Mouse (Mus musculus) spleen, postnatal 4 days (tissue): ENCODE measurements at regions not wholly inside any gene's neighbourhood (a gene's known extent, or its start where the extent isn't known, plus 50 kb on each side); places are given as distances from the start of the nearest gene placed in this dataset.

Experiments used
- DNase-seq, 2 experiments: peaks; one replicate each; pipeline ENCODE4 v3.0.0; 2022; ENCODE audit warnings: low spot score in 2 of 2

DNA sequence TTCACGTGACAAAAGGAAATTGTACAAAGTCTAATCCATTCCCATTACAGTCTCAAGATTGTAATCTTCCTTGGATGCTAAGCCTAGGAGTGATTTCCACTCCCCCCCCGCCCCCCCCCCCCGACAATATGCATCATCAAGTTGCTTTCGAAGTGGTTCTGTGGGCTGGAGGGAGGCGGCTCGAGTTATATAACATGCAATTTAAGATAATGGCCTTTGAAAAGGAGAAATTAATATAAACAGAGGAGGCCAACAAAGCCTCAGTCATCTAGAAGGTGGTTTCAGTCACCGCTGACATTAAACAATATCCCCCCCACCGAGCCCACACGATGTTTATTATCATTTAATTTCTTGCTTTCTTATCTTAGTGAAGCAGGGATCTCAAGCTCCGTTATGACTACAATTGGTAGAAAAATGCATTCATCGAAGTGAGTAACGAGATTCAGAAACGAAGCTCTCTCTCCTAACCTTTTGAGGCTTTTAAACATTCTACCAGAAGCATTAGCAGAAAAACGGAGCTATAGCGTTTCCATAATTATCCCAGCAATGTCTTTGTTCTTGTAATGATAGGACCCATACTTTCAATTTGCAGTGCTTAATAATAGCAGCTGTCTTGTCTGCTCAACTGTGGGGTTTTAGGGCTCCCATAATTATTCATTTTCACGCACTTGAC lies 339.1 kb downstream of the Btg1 start:
- no peak for DNase-seq

DNA sequence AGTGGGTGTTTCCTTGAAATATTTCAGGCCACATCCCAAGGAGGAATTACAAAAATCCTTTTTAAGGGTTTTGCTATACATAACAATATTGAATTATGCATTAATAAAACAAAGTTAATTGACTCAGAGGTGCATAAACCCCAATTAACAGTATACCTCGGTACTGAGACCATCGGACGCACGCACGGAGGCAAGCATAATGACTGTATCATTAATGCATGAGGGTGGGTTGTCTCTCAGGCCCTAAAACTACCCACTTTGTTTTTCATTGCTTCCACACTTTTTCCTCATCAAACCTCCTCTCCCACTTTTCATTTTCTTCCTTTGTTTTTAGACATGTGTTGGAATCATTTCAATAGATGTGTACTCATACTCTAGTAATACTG lies 339.6 kb downstream of the Btg1 start:
- no peak for DNase-seq

GRCm38 (mm10) chr10:96957019-96957418 lies 340.2 kb downstream of the Btg1 start:
- DNase-seq: no peak

DNA sequence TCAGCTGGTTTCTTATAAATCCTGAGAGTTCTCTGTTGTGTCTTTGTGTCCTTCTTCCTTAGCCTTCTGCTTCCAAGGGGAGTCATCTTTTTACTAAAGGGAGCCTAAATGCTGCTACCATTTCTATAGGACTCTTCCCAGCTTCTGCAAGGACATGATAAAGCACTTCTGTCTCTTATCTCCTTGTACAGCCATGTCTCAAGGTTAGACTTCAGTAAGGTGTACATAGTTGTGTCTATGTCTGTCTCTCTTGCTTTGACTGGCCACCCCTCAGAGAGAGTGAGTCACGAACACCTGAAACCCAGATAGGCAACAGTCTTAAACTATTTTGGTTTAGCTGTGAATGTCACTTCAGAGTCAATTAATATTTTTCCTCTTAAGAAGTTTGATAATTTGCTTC lies 353.0 kb downstream of the Btg1 start:
- no peak for DNase-seq

- no peak for DNase-seq
These were observed 353.9 kb downstream of the Btg1 start for GRCm38 (mm10) chr10:96970737-96971136.

- no peak for DNase-seq
These were observed 355.0 kb downstream of the Btg1 start for GRCm38 (mm10) chr10:96971810-96972209.

GRCm38 (mm10) chr10:96974326-96974977 lies 357.6 kb downstream of the Btg1 start:
- DNase-seq: no peak

DNA sequence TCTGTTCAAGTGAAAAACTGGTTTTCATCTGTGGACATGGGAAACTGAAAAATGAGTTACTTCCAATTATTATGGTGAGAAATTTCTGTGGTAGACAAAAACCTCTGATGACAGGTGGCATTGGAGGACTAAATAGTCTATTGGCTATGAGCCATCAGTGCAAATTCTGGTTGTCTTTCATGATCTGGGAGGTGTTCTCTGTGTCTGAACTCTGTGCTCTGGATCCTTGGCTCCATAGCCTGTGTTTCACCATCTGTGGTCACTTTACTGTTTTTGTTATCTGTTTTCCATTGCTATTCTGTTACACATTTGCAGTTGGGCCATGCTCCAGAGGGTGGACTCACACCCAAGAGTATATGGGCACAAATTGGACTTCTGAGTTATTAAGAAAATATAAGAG lies 359.9 kb downstream of the Btg1 start:
- DNase-seq: no peak

GRCm38 (mm10) chr10:96980494-96980831 lies 363.7 kb downstream of the Btg1 start:
- DNase-seq: no peak

GRCm38 (mm10) chr10:96980832-96981515 lies 364.2 kb downstream of the Btg1 start:
- DNase-seq: no peak

DNA sequence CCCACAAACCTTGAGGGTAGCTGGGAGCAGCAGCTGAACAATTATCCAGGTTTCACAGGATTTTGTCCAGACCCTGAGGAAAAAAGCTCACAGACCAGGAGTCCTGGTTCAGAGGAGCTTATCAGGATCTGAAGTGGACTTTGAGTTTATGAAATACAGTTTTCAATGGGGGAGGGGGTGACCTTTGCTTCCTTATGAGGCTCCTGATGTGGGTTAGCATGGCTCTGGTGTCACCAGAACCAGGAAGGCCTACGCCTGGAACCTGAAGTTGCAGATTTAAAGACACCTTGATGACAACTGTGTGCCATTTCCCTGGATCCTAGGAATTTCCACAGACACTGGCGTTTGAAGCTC lies 364.7 kb downstream of the Btg1 start:
- no peak for DNase-seq

DNA sequence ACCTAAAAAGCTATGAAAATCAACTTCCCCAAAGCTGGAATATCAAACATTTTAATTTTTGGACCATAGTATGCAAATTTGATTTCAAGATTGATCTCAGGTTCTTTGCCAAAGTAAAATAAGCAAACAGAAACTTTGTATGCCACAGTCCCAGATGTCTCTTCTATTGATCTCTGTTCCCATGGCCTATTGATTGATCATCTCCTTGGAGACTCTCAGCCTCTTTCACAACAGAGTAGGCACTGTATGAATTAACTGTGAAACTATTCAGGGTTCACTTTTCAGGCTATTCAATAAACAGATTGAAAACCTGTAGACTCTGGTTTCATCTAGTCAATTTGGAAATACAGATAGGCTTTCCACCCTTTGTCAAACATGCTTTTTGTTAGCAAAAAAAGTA lies 384.1 kb downstream of the Btg1 start:
- no peak for DNase-seq

GRCm38 (mm10) chr10:97008873-97009272 lies 392.1 kb downstream of the Btg1 start:
- no peak for DNase-seq

GRCm38 (mm10) chr10:97009859-97010258 lies 393.1 kb downstream of the Btg1 start:
- no peak for DNase-seq

- no peak for DNase-seq
These were observed 401.8 kb downstream of the Btg1 start for GRCm38 (mm10) chr10:97018641-97019040.

- DNase-seq: no peak
These were observed 412.0 kb downstream of the Btg1 start for GRCm38 (mm10) chr10:97028776-97029175.

DNA sequence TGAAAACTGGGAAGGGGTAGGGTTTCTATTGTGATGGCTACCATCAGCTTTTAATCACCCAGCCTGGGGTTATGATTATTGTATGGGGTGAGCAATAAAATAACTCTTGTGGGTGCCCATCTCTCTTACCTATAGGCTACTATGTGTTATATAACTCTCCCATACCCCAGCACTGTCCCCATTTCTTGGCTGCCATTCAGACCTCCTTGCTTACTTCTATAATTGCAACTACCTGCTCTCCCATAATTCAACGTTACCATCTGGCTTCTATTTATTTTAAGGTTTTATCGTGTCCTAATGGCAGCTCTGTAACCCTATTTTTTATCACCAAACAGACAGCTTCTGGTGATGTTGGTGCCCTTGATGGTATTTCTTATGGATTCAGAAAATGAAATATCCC lies 414.2 kb downstream of the Btg1 start:
- DNase-seq: no peak

GRCm38 (mm10) chr10:97035371-97035786 lies 418.6 kb downstream of the Btg1 start:
- DNase-seq: no peak

DNA sequence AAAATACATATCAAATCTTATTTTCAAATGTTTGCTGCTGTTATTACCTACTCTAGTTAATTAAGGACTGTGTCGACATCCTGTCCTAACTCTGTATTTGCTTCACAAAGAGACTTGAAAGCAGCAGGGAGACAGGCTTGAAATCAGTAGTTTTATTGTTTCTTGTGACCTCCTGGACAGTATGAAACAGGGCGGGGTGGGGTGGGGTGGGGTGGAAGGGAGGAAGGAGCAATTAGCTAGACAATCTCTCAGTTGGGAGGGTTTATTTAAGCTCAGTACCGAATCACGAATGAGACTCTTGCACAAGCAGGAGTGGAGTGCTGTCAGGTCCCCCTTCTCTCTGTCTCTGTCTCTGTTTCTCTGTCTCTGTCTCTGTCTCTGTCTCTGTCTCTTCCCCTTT lies 421.2 kb downstream of the Btg1 start:
- no peak for DNase-seq

- no peak for DNase-seq
These were observed 430.8 kb downstream of the Btg1 start for GRCm38 (mm10) chr10:97047566-97047965.

- DNase-seq: no peak
These were observed 431.2 kb downstream of the Btg1 start for GRCm38 (mm10) chr10:97047996-97048395.

DNA sequence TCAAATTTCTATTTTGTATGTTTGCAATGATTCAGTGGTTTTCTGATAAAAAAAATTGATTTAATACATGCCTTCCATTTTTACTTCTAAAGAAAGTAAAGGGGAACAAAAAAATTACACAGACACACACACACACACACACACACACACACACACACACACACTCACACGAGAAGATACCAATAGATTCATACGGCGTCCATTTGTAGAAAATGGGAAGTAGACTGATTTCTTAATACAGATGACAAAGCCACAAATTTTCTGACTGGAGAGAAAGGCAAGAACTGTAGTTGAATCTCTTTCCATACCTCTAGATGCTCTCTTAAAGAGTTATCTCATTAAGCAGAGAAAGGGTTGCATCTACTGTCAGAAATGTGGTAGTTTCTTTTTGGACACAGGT lies 424.9 kb upstream of the Dcn start:
- no peak for DNase-seq

DNA sequence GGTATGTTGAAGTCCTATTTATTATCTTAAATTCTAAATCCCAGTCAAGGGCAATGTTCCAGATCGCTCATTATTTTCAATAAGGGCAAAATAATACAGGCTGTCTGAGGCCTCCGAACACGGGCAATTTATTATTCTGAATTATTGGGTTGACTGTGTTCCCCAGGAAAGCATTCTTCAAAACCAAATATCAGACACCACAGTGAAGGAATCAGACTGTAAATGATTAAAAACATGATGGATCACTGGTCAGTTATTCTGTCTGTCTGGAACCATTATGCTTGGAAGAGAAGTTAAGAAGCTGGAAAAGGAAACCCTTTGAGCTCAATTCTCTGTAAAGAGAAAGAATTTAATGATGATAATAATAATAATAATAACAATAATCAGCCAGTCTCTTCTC lies 417.4 kb upstream of the Dcn start:
- DNase-seq: no peak
